Mouse (Mus musculus) MEL (cell line): ENCODE measurements around the gene Map3k19. TPM values are rescaled to one million over a fixed set of nuclear protein-coding genes. Genes with fewer than 3 reads are reported as not detected.

Source experiments
- DNase-seq: peaks from one replicate; pipeline ENCODE4 v3.0.0; 2011; ENCODE audit warnings: low read depth, low spot score
- H3K27ac ChIP-seq: 2 replicates; pipeline ENCODE4 v1.5.1; 2012; ENCODE audit warnings: low read depth, mild to moderate bottlenecking, control low read depth, low read length, moderate library complexity; ENCODE audit not compliant: control insufficient read depth
- H3K27me3 ChIP-seq, 2 experiments: fragments of 150-350 bp in 1 of 2; sonication (generic) in 1 of 2; 2 replicates each; pipeline ENCODE4 v1.6.1; 2012; ENCODE audit warnings: low read length in 2 of 2, mild to moderate bottlenecking in 2 of 2, improper control_type of control experiment in 1 of 2, moderate library complexity in 1 of 2; ENCODE audit not compliant: insufficient read depth in 2 of 2, control insufficient read depth in 1 of 2
- H3K36me3 ChIP-seq, 2 experiments: 2 replicates each; pipeline ENCODE4 v1.6.1; 2012 to 2014; ENCODE audit warnings: low read length in 2 of 2, improper control_type of control experiment in 1 of 2, inconsistent platforms in 1 of 2, mild to moderate bottlenecking in 1 of 2; ENCODE audit not compliant: insufficient read depth in 2 of 2, control insufficient read depth in 1 of 2
- H3K4me1 ChIP-seq, 2 experiments: fragments of 150-350 bp in 1 of 2; sonication (generic) in 1 of 2; 2 replicates each; pipeline ENCODE4 v1.6.1; 2012; ENCODE audit warnings: low read length in 2 of 2, improper control_type of control experiment in 1 of 2, mild to moderate bottlenecking in 1 of 2; ENCODE audit not compliant: insufficient read depth in 2 of 2, control insufficient read depth in 1 of 2
- H3K4me3 ChIP-seq, 2 experiments: fragments of 150-350 bp in 1 of 2; sonication (generic) in 1 of 2; 2 replicates each; pipeline ENCODE4 v1.5.1; 2012; ENCODE audit warnings: low read depth in 2 of 2, low read length in 2 of 2, mild to moderate bottlenecking in 2 of 2, moderate library complexity in 2 of 2, control low read depth in 1 of 2, improper control_type of control experiment in 1 of 2; ENCODE audit not compliant: control insufficient read depth in 1 of 2, insufficient read depth in 1 of 2
- H3K79me2 ChIP-seq: 2 replicates; pipeline ENCODE4 v1.6.1; 2012; ENCODE audit warnings: mild to moderate bottlenecking, low read length, moderate library complexity; ENCODE audit not compliant: control insufficient read depth, poor library complexity, insufficient read depth
- H3K9ac ChIP-seq: 2 replicates; pipeline ENCODE4 v1.6.1; 2012; ENCODE audit warnings: low read depth, mild to moderate bottlenecking, control low read depth, low read length, moderate library complexity; ENCODE audit not compliant: control insufficient read depth, poor library complexity, severe bottlenecking
- H3K9me3 ChIP-seq: fragments of 150-350 bp; sonication (generic); replicated peaks from 2 replicates; pipeline ENCODE4 v1.6.1; 2012; ENCODE audit warnings: mild to moderate bottlenecking, low read length, improper control_type of control experiment, moderate library complexity; ENCODE audit not compliant: insufficient read depth
- BHLHE40 ChIP-seq: IDR thresholded peaks from 2 replicates; pipeline ENCODE4 v1.6.1; 2012; ENCODE audit warnings: low read depth, mild to moderate bottlenecking, inconsistent platforms, low read length, improper control_type of control experiment, borderline replicate concordance
- CHD1 ChIP-seq: IDR thresholded peaks from 2 replicates; pipeline ENCODE4 v1.6.1; 2012; ENCODE audit warnings: low read depth, mild to moderate bottlenecking, inconsistent platforms, low read length, improper control_type of control experiment
- CHD2 ChIP-seq: IDR thresholded peaks from 2 replicates; pipeline ENCODE4 v1.6.1; 2011; ENCODE audit warnings: low read length, improper control_type of control experiment
- CTCF ChIP-seq, 3 experiments: IDR thresholded peaks in 2 of 3; conservative IDR thresholded peaks in 1 of 3; 2 replicates each; pipeline ENCODE4 v1.5.1; 2011 to 2012; ENCODE audit warnings: low read length in 3 of 3, low read depth in 2 of 3, mild to moderate bottlenecking in 2 of 3, improper control_type of control experiment in 1 of 3, inconsistent platforms in 1 of 3, mixed read lengths in 1 of 3, moderate library complexity in 1 of 3; ENCODE audit not compliant: control insufficient read depth in 1 of 3, insufficient read depth in 1 of 3, poor library complexity in 1 of 3, severe bottlenecking in 1 of 3
- E2F4 ChIP-seq: IDR thresholded peaks from 2 replicates; pipeline ENCODE4 v1.6.1; 2011; ENCODE audit warnings: low read depth, low read length, improper control_type of control experiment, borderline replicate concordance
- ELF1 ChIP-seq: IDR thresholded peaks from 2 replicates; pipeline ENCODE4 v1.6.1; 2014; ENCODE audit warnings: low read depth, mild to moderate bottlenecking, inconsistent platforms, low read length, improper control_type of control experiment, moderate library complexity
- EP300 ChIP-seq, 2 experiments: IDR thresholded peaks; 2 replicates each; pipeline ENCODE4 v1.6.1; 2011; ENCODE audit warnings: improper control_type of control experiment in 2 of 2, low read length in 2 of 2, low read depth in 1 of 2, mild to moderate bottlenecking in 1 of 2
- ETS1 ChIP-seq: IDR thresholded peaks from 2 replicates; pipeline ENCODE4 v1.6.1; 2012; ENCODE audit warnings: low read depth, mild to moderate bottlenecking, inconsistent platforms, low read length, improper control_type of control experiment, moderate library complexity
- GABPA ChIP-seq: IDR thresholded peaks from 2 replicates; pipeline ENCODE4 v1.6.1; 2012; ENCODE audit warnings: low read depth, mild to moderate bottlenecking, inconsistent platforms, low read length, improper control_type of control experiment, moderate library complexity
- GATA1 ChIP-seq: IDR thresholded peaks from 2 replicates; pipeline ENCODE4 v1.6.1; 2011; ENCODE audit warnings: low read depth, low read length, improper control_type of control experiment
- HCFC1 ChIP-seq: IDR thresholded peaks from 2 replicates; pipeline ENCODE4 v1.6.1; 2012; ENCODE audit warnings: low read depth, mild to moderate bottlenecking, inconsistent platforms, low read length, improper control_type of control experiment, moderate library complexity
- JUND ChIP-seq: IDR thresholded peaks from 2 replicates; pipeline ENCODE4 v1.6.1; 2011; ENCODE audit warnings: low read depth, mild to moderate bottlenecking, improper control_type of control experiment, low read length
- KAT2A ChIP-seq: conservative IDR thresholded peaks from 2 replicates; pipeline ENCODE4 v1.6.1; 2012; ENCODE audit warnings: low read depth, low read length, improper control_type of control experiment, inconsistent platforms
- MAX ChIP-seq: IDR thresholded peaks from 2 replicates; pipeline ENCODE4 v1.6.1; 2011; ENCODE audit warnings: low read length, improper control_type of control experiment
- MXI1 ChIP-seq: IDR thresholded peaks from 2 replicates; pipeline ENCODE4 v1.6.1; 2011; ENCODE audit warnings: mild to moderate bottlenecking, low read depth, low read length, improper control_type of control experiment
- MYB ChIP-seq: IDR thresholded peaks from 2 replicates; pipeline ENCODE4 v1.6.1; 2011; ENCODE audit warnings: mild to moderate bottlenecking, low read depth, low read length, improper control_type of control experiment
- MYC ChIP-seq: IDR thresholded peaks from 2 replicates; pipeline ENCODE4 v1.6.1; 2011; ENCODE audit warnings: low read depth, mild to moderate bottlenecking, low read length, improper control_type of control experiment, moderate library complexity
- NELFE ChIP-seq: IDR thresholded peaks from 2 replicates; pipeline ENCODE4 v1.6.1; 2011; ENCODE audit warnings: low read depth, low read length, improper control_type of control experiment
- NRF1 ChIP-seq: IDR thresholded peaks from 2 replicates; pipeline ENCODE4 v1.6.1; 2014; ENCODE audit warnings: low read depth, mild to moderate bottlenecking, inconsistent platforms, low read length, improper control_type of control experiment, moderate library complexity; ENCODE audit not compliant: poor library complexity, insufficient read depth, severe bottlenecking
- POLR2A ChIP-seq, 2 experiments: IDR thresholded peaks; 2 replicates each; pipeline ENCODE4 v1.6.1; 2011 to 2012; ENCODE audit warnings: low read length in 2 of 2, mild to moderate bottlenecking in 2 of 2, control low read depth in 1 of 2, improper control_type of control experiment in 1 of 2, low read depth in 1 of 2, moderate library complexity in 1 of 2; ENCODE audit not compliant: control insufficient read depth in 1 of 2, insufficient read depth in 1 of 2, poor library complexity in 1 of 2
- POLR2AphosphoS2 ChIP-seq: IDR thresholded peaks from 2 replicates; pipeline ENCODE4 v1.6.1; 2011; ENCODE audit warnings: low read length, improper control_type of control experiment
- POLR2AphosphoS5 ChIP-seq: IDR thresholded peaks from 2 replicates; pipeline ENCODE4 v1.6.1; 2012; ENCODE audit warnings: low read depth, borderline replicate concordance, mild to moderate bottlenecking, inconsistent platforms, low read length, moderate library complexity, mixed read lengths
- RAD21 ChIP-seq: IDR thresholded peaks from 2 replicates; pipeline ENCODE4 v1.6.1; 2011; ENCODE audit warnings: mild to moderate bottlenecking, low read depth, low read length, improper control_type of control experiment
- RCOR1 ChIP-seq: IDR thresholded peaks from 2 replicates; pipeline ENCODE4 v1.6.1; 2012; ENCODE audit warnings: low read depth, mild to moderate bottlenecking, inconsistent platforms, low read length, improper control_type of control experiment
- SMC3 ChIP-seq: IDR thresholded peaks from 2 replicates; pipeline ENCODE4 v1.6.1; 2011; ENCODE audit warnings: low read depth, low read length, improper control_type of control experiment
- TAL1 ChIP-seq: IDR thresholded peaks from 2 replicates; pipeline ENCODE4 v1.6.1; 2012; ENCODE audit warnings: mild to moderate bottlenecking, inconsistent platforms, low read length, moderate library complexity, mixed read lengths
- TBP ChIP-seq: IDR thresholded peaks from 2 replicates; pipeline ENCODE4 v1.8.0; 2011; ENCODE audit warnings: low read depth, low read length, improper control_type of control experiment
- TCF12 ChIP-seq: IDR thresholded peaks from 2 replicates; pipeline ENCODE4 v1.6.1; 2014; ENCODE audit warnings: low read depth, mild to moderate bottlenecking, inconsistent platforms, low read length, improper control_type of control experiment, moderate library complexity
- USF1 ChIP-seq: IDR thresholded peaks from 2 replicates; pipeline ENCODE4 v1.6.1; 2014; ENCODE audit warnings: low read depth, mild to moderate bottlenecking, inconsistent platforms, low read length, improper control_type of control experiment, moderate library complexity
- ZC3H11A ChIP-seq: IDR thresholded peaks from 2 replicates; pipeline ENCODE4 v1.6.1; 2012; ENCODE audit warnings: low read depth, mild to moderate bottlenecking, inconsistent platforms, low read length, improper control_type of control experiment
- ZKSCAN1 ChIP-seq: IDR thresholded peaks from 2 replicates; pipeline ENCODE4 v1.6.1; 2012; ENCODE audit warnings: low read depth, mild to moderate bottlenecking, inconsistent platforms, low read length, improper control_type of control experiment, moderate library complexity
- ZMIZ1 ChIP-seq: IDR thresholded peaks from 2 replicates; pipeline ENCODE4 v1.6.1; 2012; ENCODE audit warnings: low read depth, mild to moderate bottlenecking, inconsistent platforms, low read length, improper control_type of control experiment, moderate library complexity
- ZNF384 ChIP-seq: IDR thresholded peaks from 2 replicates; pipeline ENCODE4 v1.6.1; 2012; ENCODE audit warnings: low read depth, mild to moderate bottlenecking, inconsistent platforms, low read length, improper control_type of control experiment
- polyA plus RNA-seq, 2 experiments: library from polyadenylated mRNA; stranded (reverse) in 1 of 2; unstranded in 1 of 2; fragments of >175 nt in 1 of 2; fragments of >200 nt in 1 of 2; gene quantifications; 2 replicates each; pipeline versions ENCODE4 v1.2.1 to v1.2.4; 2012; ENCODE audit warnings: low replicate concordance in 2 of 2, low read depth in 1 of 2; ENCODE audit not compliant: insufficient read length in 2 of 2, insufficient read depth in 1 of 2, missing spikeins in 1 of 2
- total RNA-seq: library from RNA; depleted of rRNA; stranded (reverse); fragments of 300-350 nt; gene quantifications from 2 replicates; pipeline ENCODE4 v1.2.3, GENCODE M21; 2012

Map3k19 gene
- total and polyA plus RNA-seq, 3 experiments: not detected

- peak; percentile 29; the same call in 1 of the 2 replicates for TF ChIP-seq ZNF384
Measured at GRCm38 (mm10) chr1:127773803-127774500, 80.9 kb downstream of the Map3k19 start, which contains the start of gene Ccnt2 (continued).

GRCm38 (mm10) chr1:127773198-127773802, 81.5 kb downstream of the Map3k19 start:
- Histone ChIP-seq H3K9me3 (no peaks in the 10 kb centered on the region), H3K4me3 (peak overlapping the region; percentile 95), H3K27me3 (no peaks in the 10 kb centered on the region), H3K27ac (peak overlapping the region; percentile 98), H3K36me3 (peaks cover 3 to 22% of the 10 kb centered on the region in 2 experiments; a peak in 3 of 4 replicates), H3K79me2 (peaks cover 48% of the 10 kb centered on the region), H3K4me1 (peaks cover 3 to 4% of the 10 kb centered on the region in 2 experiments; a peak in 3 of 4 replicates), H3K9ac (peak overlapping the region; percentile 95)
- DNase-seq: no peak
- TF ChIP-seq HCFC1: no peak
- TF ChIP-seq CTCF (IDR thresholded peaks at IDR 0.05 in 2 of 3, conservative IDR thresholded peaks at IDR 0.05 in 1 of 3; ENCODE audit: control insufficient read depth in 1 of 3, insufficient read depth in 1 of 3, low read depth in 2 of 3, low read length in 3 of 3, poor library complexity in 1 of 3, severe bottlenecking in 1 of 3): no peak
- no peak for TF ChIP-seq NELFE
- peak; percentile 75; the same call in 1 of the 2 replicates for TF ChIP-seq MYB
- 0 out of 2 replicates have a peak, but pooled peaks have one; percentile 18 for TF ChIP-seq E2F4
- TF ChIP-seq BHLHE40: no peak
- 0 out of 4 replicates have a peak, but pooled peaks of 1 of the 2 experiments have one; percentile 47 for TF ChIP-seq EP300 (IDR thresholded peaks at IDR 0.05; ENCODE audit: low read depth in 1 of 2, low read length in 2 of 2)
- TF ChIP-seq CHD1: peak; percentile 74; the same call in 1 of the 2 replicates
- 0 out of 2 replicates have a peak, but pooled peaks have one; percentile 4 for TF ChIP-seq MYC
- no peak; the same call in 1 of the 2 replicates for TF ChIP-seq JUND
- TF ChIP-seq POLR2A (IDR thresholded peaks at IDR 0.05; ENCODE audit: control insufficient read depth in 1 of 2, insufficient read depth in 1 of 2, low read depth in 1 of 2, low read length in 2 of 2, poor library complexity in 1 of 2): no peak; a peak in 1 of 4 replicates
- TF ChIP-seq NRF1: no peak
- no peak; the same call in none of the 2 replicates for TF ChIP-seq MXI1
- TF ChIP-seq POLR2AphosphoS2: peak; percentile 84; the same call in 1 of the 2 replicates
- TF ChIP-seq TCF12: no peak
- no peak for TF ChIP-seq GATA1
- no peak for TF ChIP-seq ZNF384
- no peak for TF ChIP-seq SMC3
- no peak; the same call in 1 of the 2 replicates for TF ChIP-seq ETS1
- peak; percentile 91 for TF ChIP-seq TBP
- TF ChIP-seq ZMIZ1: peak; percentile 84; the same call in 1 of the 2 replicates
- no peak for TF ChIP-seq ELF1
- TF ChIP-seq GABPA: no peak
- TF ChIP-seq POLR2AphosphoS5: peak; percentile 15; the same call in 1 of the 2 replicates
- no peak for TF ChIP-seq RCOR1
- no peak for TF ChIP-seq ZC3H11A
- TF ChIP-seq CHD2: no peak
- no peak; the same call in 1 of the 2 replicates for TF ChIP-seq MAX
- no peak for TF ChIP-seq TAL1
- no peak for TF ChIP-seq KAT2A
- TF ChIP-seq RAD21: no peak
- TF ChIP-seq ZKSCAN1: no peak
- TF ChIP-seq USF1: no peak
